Mouse (Mus musculus) CH12.LX (cell line): Measurements from ENCODE around the gene Rnf123. TPM values are rescaled to one million over a fixed set of nuclear protein-coding genes. Genes with fewer than 3 reads are reported as not detected.
A peak's percentile ranks its signal among the peaks of the same experiment; 100 is the strongest.

ENCODE experiments used
- DNase-seq: peaks from one replicate; pipeline ENCODE4 v3.0.0-alpha.2; 2013; ENCODE audit errors: extremely low read depth
- H3K27ac ChIP-seq: 2 replicates; pipeline ENCODE4 v1.5.1; 2012; ENCODE audit warnings: low read depth, mild to moderate bottlenecking, control low read depth, moderate library complexity; ENCODE audit not compliant: insufficient read depth
- H3K27me3 ChIP-seq: replicated peaks from 2 replicates; pipeline ENCODE3; 2012; ENCODE audit warnings: inconsistent platforms
- H3K36me3 ChIP-seq, 2 experiments: replicated peaks in 1 of 2; 2 replicates each; pipeline versions ENCODE3 to v1.6.1; 2012; ENCODE audit warnings: inconsistent platforms in 1 of 2, low read length in 1 of 2, mild to moderate bottlenecking in 1 of 2, mixed read lengths in 1 of 2, moderate library complexity in 1 of 2; ENCODE audit not compliant: control insufficient read depth in 1 of 2, insufficient read depth in 1 of 2
- H3K4me1 ChIP-seq, 2 experiments: 2 replicates each; pipeline ENCODE4 v1.6.1; 2012; ENCODE audit warnings: inconsistent platforms in 1 of 2, moderate library complexity in 1 of 2; ENCODE audit not compliant: insufficient read depth in 2 of 2, control insufficient read depth in 1 of 2
- H3K4me2 ChIP-seq: 2 replicates; pipeline ENCODE4 v1.6.1; 2012; ENCODE audit warnings: low read depth, mild to moderate bottlenecking, control low read depth; ENCODE audit not compliant: poor library complexity, insufficient read depth, severe bottlenecking
- H3K4me3 ChIP-seq, 3 experiments: fragments of 150-350 bp in 1 of 3; sonication (generic) in 1 of 3; replicated peaks in 1 of 3; 2 replicates each; pipeline versions ENCODE3 to v1.5.1; 2011 to 2012; ENCODE audit warnings: low read depth in 2 of 3, low read length in 2 of 3, mild to moderate bottlenecking in 2 of 3, moderate library complexity in 2 of 3, control low read depth in 1 of 3, improper control_type of control experiment in 1 of 3, inconsistent platforms in 1 of 3, mixed read lengths in 1 of 3; ENCODE audit not compliant: poor library complexity in 1 of 3
- H3K79me2 ChIP-seq: replicated peaks from 2 replicates; pipeline ENCODE4 v1.6.1; 2012; ENCODE audit warnings: mild to moderate bottlenecking, moderate library complexity; ENCODE audit not compliant: control insufficient read depth, poor library complexity, insufficient read depth, severe bottlenecking; ENCODE audit errors: extremely low read depth
- H3K9ac ChIP-seq: 2 replicates; pipeline ENCODE4 v1.6.1; 2012; ENCODE audit warnings: low read depth, mild to moderate bottlenecking, control low read depth, moderate library complexity; ENCODE audit not compliant: insufficient read depth
- H3K9me3 ChIP-seq: replicated peaks from 2 replicates; pipeline ENCODE3; 2012; ENCODE audit warnings: low read length, inconsistent platforms, mixed read lengths
- CHD1 ChIP-seq: IDR thresholded peaks from 2 replicates; pipeline ENCODE4 v1.6.1; 2012; ENCODE audit warnings: low read depth, low read length, improper control_type of control experiment, inconsistent platforms
- CHD2 ChIP-seq: IDR thresholded peaks from 2 replicates; pipeline ENCODE4 v1.6.1; 2011; ENCODE audit warnings: low read length, improper control_type of control experiment
- E2F4 ChIP-seq: IDR thresholded peaks from 2 replicates; pipeline ENCODE4 v1.6.1; 2011; ENCODE audit warnings: low read depth, low read length, improper control_type of control experiment; ENCODE audit not compliant: insufficient replicate concordance
- ELF1 ChIP-seq: IDR thresholded peaks from 2 replicates; pipeline ENCODE4 v1.6.1; 2014; ENCODE audit warnings: low read depth, mild to moderate bottlenecking, inconsistent platforms, low read length, improper control_type of control experiment
- EP300 ChIP-seq: IDR thresholded peaks from 2 replicates; pipeline ENCODE4 v1.6.1; 2011; ENCODE audit warnings: low read length, improper control_type of control experiment
- GABPA ChIP-seq: IDR thresholded peaks from 2 replicates; pipeline ENCODE4 v1.6.1; 2012; ENCODE audit warnings: low read depth, low read length, improper control_type of control experiment, inconsistent platforms; ENCODE audit not compliant: insufficient replicate concordance
- IRF4 ChIP-seq: IDR thresholded peaks from 2 replicates; pipeline ENCODE4 v1.6.1; 2014; ENCODE audit warnings: low read depth, mild to moderate bottlenecking, inconsistent platforms, low read length, improper control_type of control experiment
- JUND ChIP-seq: conservative IDR thresholded peaks from 2 replicates; pipeline ENCODE4 v1.6.1; 2011; ENCODE audit warnings: low read depth, low read length, improper control_type of control experiment
- KAT2A ChIP-seq: IDR thresholded peaks from 2 replicates; pipeline ENCODE4 v1.6.1; 2012; ENCODE audit warnings: low read length, improper control_type of control experiment, inconsistent platforms; ENCODE audit not compliant: insufficient replicate concordance
- MAFK ChIP-seq: IDR thresholded peaks from 2 replicates; pipeline ENCODE4 v1.6.1; 2011; ENCODE audit warnings: low read length, improper control_type of control experiment; ENCODE audit not compliant: insufficient replicate concordance
- NRF1 ChIP-seq: IDR thresholded peaks from 2 replicates; pipeline ENCODE4 v1.6.1; 2014; ENCODE audit warnings: low read depth, mild to moderate bottlenecking, inconsistent platforms, low read length, improper control_type of control experiment, moderate library complexity
- PAX5 ChIP-seq: IDR thresholded peaks from 2 replicates; pipeline ENCODE4 v1.6.1; 2012; ENCODE audit warnings: low read length, inconsistent platforms, mixed read lengths
- POLR2A ChIP-seq: IDR thresholded peaks from 2 replicates; pipeline ENCODE4 v1.6.1; 2011; ENCODE audit warnings: low read depth, mild to moderate bottlenecking, improper control_type of control experiment, low read length
- POLR2AphosphoS2 ChIP-seq: IDR thresholded peaks from 2 replicates; pipeline ENCODE4 v1.6.1; 2011; ENCODE audit warnings: low read depth, low read length, improper control_type of control experiment
- SIN3A ChIP-seq: IDR thresholded peaks from 2 replicates; pipeline ENCODE4 v1.6.1; 2012; ENCODE audit warnings: low read length, improper control_type of control experiment, inconsistent platforms
- UBTF ChIP-seq: IDR thresholded peaks from 2 replicates; pipeline ENCODE4 v1.6.1; 2012; ENCODE audit warnings: low read depth, mild to moderate bottlenecking, inconsistent platforms, low read length, improper control_type of control experiment, moderate library complexity
- USF1 ChIP-seq: IDR thresholded peaks from 2 replicates; pipeline ENCODE4 v1.6.1; 2014; ENCODE audit warnings: low read depth, mild to moderate bottlenecking, inconsistent platforms, low read length, improper control_type of control experiment
- USF2 ChIP-seq: conservative IDR thresholded peaks from 2 replicates; pipeline ENCODE4 v1.6.1; 2011; ENCODE audit warnings: low read depth, low read length, improper control_type of control experiment
- ZC3H11A ChIP-seq: IDR thresholded peaks from 2 replicates; pipeline ENCODE4 v1.6.1; 2012; ENCODE audit warnings: low read depth, mild to moderate bottlenecking, inconsistent platforms, low read length, improper control_type of control experiment
- ZKSCAN1 ChIP-seq: IDR thresholded peaks from 2 replicates; pipeline ENCODE4 v1.6.1; 2012; ENCODE audit warnings: low read depth, inconsistent platforms, low read length, improper control_type of control experiment, borderline replicate concordance
- ZMIZ1 ChIP-seq: IDR thresholded peaks from 2 replicates; pipeline ENCODE4 v1.6.1; 2012; ENCODE audit warnings: low read depth, mild to moderate bottlenecking, inconsistent platforms, low read length, improper control_type of control experiment
- ZNF384 ChIP-seq: IDR thresholded peaks from 2 replicates; pipeline ENCODE4 v1.6.1; 2012; ENCODE audit warnings: low read depth, low read length, improper control_type of control experiment, inconsistent platforms
- dilution Hi-C: fragments of 300-500 bp; cut with MboI; formaldehyde crosslinking; loops from 2 replicates; pipeline ENCODE4 v1.14.3; 2020; ENCODE audit warnings: low sequenced_read_pairs; ENCODE audit not compliant: extremely low pct_unique_long_range_greater_than_20kb, extremely low pct_ligation_motif_present
- in situ Hi-C: fragments of 300-500 bp; cut with MboI; formaldehyde crosslinking; loops from 3 replicates; pipeline ENCODE4 v1.14.3; 2019; ENCODE audit warnings: low sequenced_read_pairs, low pct_ligation_motif_present, low pct_unique_long_range_greater_than_20kb, mixed read lengths
- polyA plus RNA-seq: library from polyadenylated mRNA; unstranded; fragments of >175 nt; gene quantifications from 2 replicates; pipeline ENCODE4 v1.2.1, GENCODE M21; 2012; ENCODE audit warnings: low read depth; ENCODE audit not compliant: insufficient read length
- total RNA-seq, 2 experiments: library from RNA; depleted of rRNA; stranded (reverse); fragments of 300-350 nt in 1 of 2; fragments of >200 nt in 1 of 2; gene quantifications; 2 replicates each; pipeline ENCODE4 v1.2.3; 2012 to 2014

The Rnf123 gene
- total and polyA plus RNA-seq, 3 experiments, result 10.0 to 50.0 (median 28.8) TPM

GRCm38 (mm10) chr9:108085261-108085660 is 2.1 kb upstream of the Rnf123 start:
- H3K9me3 ChIP-seq, result no peaks in the 10 kb centered on the region
- dilution Hi-C loops, result no loop called here
- H3K4me2 ChIP-seq, result no peak overlapping the region
- no peak for DNase-seq
- no peak overlapping the region for H3K9ac ChIP-seq
- no peaks in the 10 kb centered on the region for H3K79me2 ChIP-seq
- no peak overlapping the region for H3K4me3 ChIP-seq
- TF ChIP-seq POLR2A (peak; percentile 25; the same call in 1 of the 2 replicates), SIN3A (no peak), ZC3H11A (no peak), JUND (no peak), POLR2AphosphoS2 (no peak), PAX5 (no peak)
- H3K27me3 ChIP-seq, result no peaks in the 10 kb centered on the region
- H3K4me1 ChIP-seq, result peaks cover 4 to 10% of the 10 kb centered on the region in 2 experiments
- peaks cover 91 to 93% of the 10 kb centered on the region in 2 experiments for H3K36me3 ChIP-seq
- no peak overlapping the region for H3K27ac ChIP-seq
- in situ Hi-C loops, result no loop called here

GRCm38 (mm10) chr9:108083561-108083960 is 415 bp upstream of the Rnf123 start:
- TF ChIP-seq CHD1 (no peak), GABPA (no peak), MAFK (no peak), JUND (no peak), UBTF (no peak), EP300 (no peak), USF2 (no peak), ZMIZ1 (no peak), POLR2AphosphoS2 (no peak), USF1 (no peak), ZNF384 (no peak), CHD2 (no peak), KAT2A (no peak), ELF1 (no peak), NRF1 (no peak), SIN3A (no peak), E2F4 (no peak), ZC3H11A (no peak), IRF4 (no peak), ZKSCAN1 (no peak)
- Histone ChIP-seq H3K4me3 (no peak overlapping the region), H3K27me3 (no peaks in the 10 kb centered on the region), H3K27ac (no peak overlapping the region), H3K9me3 (no peaks in the 10 kb centered on the region), H3K36me3 (peaks cover 74 to 76% of the 10 kb centered on the region in 2 experiments), H3K4me1 (peaks cover 8 to 19% of the 10 kb centered on the region in 2 experiments), H3K79me2 (no peaks in the 10 kb centered on the region), H3K9ac (no peak overlapping the region), H3K4me2 (no peak overlapping the region)
- in situ Hi-C loops, result no loop called here
- DNase-seq, result no peak
- dilution Hi-C loops, result no loop called here
